Mouse (Mus musculus) left cerebral cortex, postnatal 36 days (tissue): Measurements from ENCODE around the gene Ms4a6c. TPM values are rescaled to one million over a fixed set of nuclear protein-coding genes. Genes with fewer than 3 reads are reported as not detected.
"Not testable (repeated sequence)": the region's sequence is repeated elsewhere in the genome, so short reads cannot be mapped to it uniquely, and the experiment has no call there.

Source experiments
- DNase-seq, 2 experiments: peaks; one replicate each; pipeline ENCODE4 v3.0.0; 2021 to 2022; ENCODE audit warnings: low spot score in 2 of 2, mixed read lengths in 1 of 2
- intact Hi-C: fragments of 180-260 bp; cut with DNase I; formaldehyde crosslinking; loops from one replicate; pipeline ENCODE4 v1.15.1; 2025
- total RNA-seq, 2 experiments: library from RNA; stranded (reverse); gene quantifications; 2 replicates each; pipeline ENCODE4 v1.2.3; 2021

Gene Ms4a6c
- total RNA-seq, 2 experiments from 2014 or later: 1.7 TPM

DNA sequence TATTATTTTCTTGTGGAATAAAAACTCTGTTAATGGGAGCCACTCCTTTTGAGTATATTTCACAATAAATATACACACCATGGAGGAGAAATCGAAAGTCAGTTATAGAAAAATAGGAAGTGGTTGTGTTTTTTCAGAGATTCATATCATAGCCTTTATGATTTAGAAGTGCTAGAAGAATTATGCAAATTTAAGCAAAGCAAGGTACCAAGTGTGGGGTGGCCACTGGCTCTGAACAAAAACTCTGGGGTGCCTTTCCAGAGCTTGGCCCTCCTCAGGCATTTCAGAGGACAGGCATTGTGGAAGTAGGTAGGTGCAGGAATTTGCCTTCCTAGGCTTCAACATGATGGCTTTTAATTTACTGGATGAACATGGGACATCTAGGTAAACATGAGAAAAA is 28.1 kb downstream of the Ms4a6c start:
- intact Hi-C loops, DNase-seq: not testable (repeated sequence)

DNA sequence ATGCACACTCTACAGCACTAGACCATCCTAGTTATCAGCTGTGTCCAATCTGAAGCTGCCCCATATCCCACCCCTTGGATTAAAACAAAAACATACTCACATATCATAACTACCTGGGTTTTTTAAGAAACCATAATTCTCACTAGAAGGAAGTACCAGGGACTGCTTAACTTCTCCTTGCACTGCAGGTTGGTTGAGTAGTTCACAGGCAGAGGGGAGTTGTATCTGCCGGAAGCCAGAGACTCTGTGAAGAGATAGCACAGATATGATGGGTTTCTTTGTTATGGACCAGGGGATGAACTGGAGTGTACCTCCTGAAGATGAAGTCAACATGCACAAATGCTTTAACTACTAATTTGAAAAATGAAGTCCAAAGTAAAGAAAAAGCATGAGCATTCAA is 31.6 kb downstream of the Ms4a6c start:
- no peak for DNase-seq
- intact Hi-C loops: loop anchor here (2.0 kb wide), 1 partner anchor 48 kb away; no protein-coding TSS in a partner anchor

DNA sequence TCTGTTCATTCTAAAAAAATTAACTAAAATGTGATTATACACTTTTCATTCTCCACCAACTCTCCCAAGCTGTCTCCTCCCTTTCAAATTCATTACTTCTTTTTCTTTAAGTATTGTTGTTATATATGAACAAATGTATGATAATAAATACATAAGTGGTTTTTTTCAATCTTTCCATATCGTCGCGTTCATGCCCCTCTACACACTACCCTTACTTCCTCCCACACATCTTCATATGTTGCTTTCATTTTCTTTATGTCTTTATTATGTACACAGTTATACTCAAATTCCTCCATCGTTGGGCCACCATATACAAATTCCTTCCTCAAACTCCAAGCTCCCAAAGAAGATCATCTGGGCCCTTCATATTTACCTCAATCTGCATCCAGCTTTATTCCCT is 32.2 kb downstream of the Ms4a6c start:
- no peak for DNase-seq
- intact Hi-C loops: loop anchor here (2.0 kb wide), 1 partner anchor 47 kb away; no protein-coding TSS in a partner anchor

- no peak for DNase-seq
- intact Hi-C loops: no loop called here
Observed at GRCm38 (mm10) chr19:11504857-11505256, 35.7 kb downstream of the Ms4a6c start.

DNA sequence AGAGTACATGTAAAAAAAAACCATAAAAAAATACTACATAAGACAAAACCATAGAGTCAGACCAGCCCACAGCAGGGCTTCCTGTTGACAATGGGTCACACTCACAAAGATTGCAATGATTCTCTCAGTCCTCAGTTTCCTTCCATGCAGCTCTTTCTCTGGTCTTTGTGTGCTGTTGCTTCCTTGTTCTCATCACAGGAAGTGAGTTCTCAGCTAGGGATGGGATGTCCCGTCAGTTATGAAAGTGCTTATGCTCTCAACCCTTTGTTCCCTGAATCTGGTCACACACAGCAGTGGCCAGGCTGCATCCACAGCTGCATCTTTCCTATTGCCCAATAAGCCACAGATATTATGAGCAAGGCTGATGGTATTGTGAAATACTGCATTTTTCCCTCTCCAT is 44.3 kb downstream of the Ms4a6c start:
- intact Hi-C loops: no loop called here
- no peak for DNase-seq

DNA sequence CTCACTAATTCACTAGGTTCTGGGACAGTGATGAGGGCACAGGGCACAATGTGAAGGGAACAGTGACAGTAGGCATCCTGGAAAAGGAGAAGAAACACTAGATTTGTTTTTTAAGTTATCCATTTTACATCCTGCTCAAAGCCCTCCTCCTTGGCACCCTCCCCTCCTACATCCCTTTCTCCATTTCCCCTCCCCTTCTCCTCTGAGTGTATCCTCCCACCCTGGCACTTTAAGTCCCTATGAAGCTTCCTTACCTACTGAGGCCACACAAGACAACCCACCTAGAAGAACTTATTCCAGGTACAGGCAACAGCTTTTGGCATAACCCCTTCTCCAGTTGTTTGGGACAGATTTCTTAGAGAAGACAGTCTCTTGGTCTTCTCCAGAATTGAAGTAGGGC is 47.1 kb downstream of the Ms4a6c start, which contains the start of gene Ms4a6b:
Ms4a6b (plus strand) TSS at position 267 of the 400 bp plus-strand sequence.
- intact Hi-C loops: no loop called here
- no peak for DNase-seq

DNA sequence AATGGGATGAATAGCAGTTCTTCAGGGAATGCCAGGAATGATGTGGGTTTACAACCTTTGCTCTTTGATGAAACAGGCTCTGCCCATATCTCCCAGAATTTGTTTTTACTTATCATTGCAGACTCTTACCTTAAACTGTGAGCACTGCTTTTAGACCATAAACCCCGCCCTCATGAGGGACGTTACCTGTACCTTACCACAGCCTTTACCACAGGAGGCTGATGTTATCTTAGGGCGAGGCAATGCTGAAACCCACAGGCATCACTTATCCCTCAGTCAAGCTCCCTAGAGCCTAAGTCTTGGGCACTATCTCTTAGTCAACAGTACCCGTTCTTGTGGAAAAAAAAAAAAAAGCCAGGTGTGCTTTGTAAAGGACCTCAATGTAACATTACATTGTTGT is 47.7 kb downstream of the Ms4a6c start:
- no peak for DNase-seq
- intact Hi-C loops: no loop called here

- DNase-seq, intact Hi-C loops: not testable (repeated sequence)
Observed at GRCm38 (mm10) chr19:11517373-11517772, 48.2 kb downstream of the Ms4a6c start.

- intact Hi-C loops, DNase-seq: not testable (repeated sequence)
Observed at GRCm38 (mm10) chr19:11518356-11518755, 49.2 kb downstream of the Ms4a6c start.

DNA sequence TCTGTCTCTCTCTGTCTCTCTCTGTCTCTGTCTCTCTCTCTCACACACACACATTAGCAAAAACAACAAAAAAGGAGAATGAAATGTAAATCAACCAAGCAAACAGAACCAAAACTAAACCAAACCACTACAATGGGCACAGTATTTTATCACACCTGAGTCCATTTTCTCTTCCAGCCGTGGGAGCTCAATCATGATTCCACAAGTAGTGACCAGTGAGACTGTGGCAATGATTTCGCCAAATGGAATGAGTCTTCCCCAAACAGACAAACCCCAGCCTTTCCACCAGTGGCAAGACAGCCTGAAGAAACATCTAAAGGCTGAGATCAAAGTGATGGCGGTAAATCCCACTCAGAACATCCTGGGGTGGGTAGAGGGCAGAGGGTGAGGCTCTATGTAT is 51.0 kb downstream of the Ms4a6c start:
- intact Hi-C loops: no loop called here
- DNase-seq: no peak

Other genes starting within 250 kb of the Ms4a6c start
- not detected for gene Ms4a12, start 236.9 kb upstream of the Ms4a6c start, total RNA-seq
- not detected for gene Ms4a1, start 203.1 kb upstream of the Ms4a6c start, total RNA-seq
- gene Ms4a5, start 185.5 kb upstream of the Ms4a6c start, total RNA-seq: not detected
- under 1 TPM in 1 of 2 experiments, not detected in 1; 0.07 TPM for gene Ms4a14, start 154.9 kb upstream of the Ms4a6c start, total RNA-seq
- 1 to 10 TPM in 1 of 2 experiments, under 1 TPM in 1; 0.47 to 1.2 TPM for gene Ms4a7, start 133.2 kb upstream of the Ms4a6c start, total RNA-seq
- under 1 TPM; 0.94 to 1.00 TPM for gene Ms4a4a, start 93.8 kb upstream of the Ms4a6c start, total RNA-seq
- under 1 TPM in 1 of 2 experiments, not detected in 1; 0.23 TPM for gene Ms4a4c, start 64.6 kb upstream of the Ms4a6c start, total RNA-seq
- gene Ms4a4b, start 25.8 kb upstream of the Ms4a6c start, total RNA-seq: not detected
- gene Gm8369, start 16.6 kb downstream of the Ms4a6c start, total RNA-seq: 1 to 10 TPM in 1 of 2 experiments, under 1 TPM in 1; 0.59 to 1.2 TPM
- gene Ms4a6b, start 47.1 kb downstream of the Ms4a6c start, total RNA-seq: 1 to 10 TPM in 1 of 2 experiments, under 1 TPM in 1; 0.94 to 1.5 TPM
- gene Ms4a4d, start 67.4 kb downstream of the Ms4a6c start, total RNA-seq: not detected
- gene Ms4a6d, start 135.5 kb downstream of the Ms4a6c start, total RNA-seq: 1 to 10 TPM; 1.3 to 1.6 TPM
- gene Ms4a2, start 154.4 kb downstream of the Ms4a6c start, total RNA-seq: not detected
- gene Ms4a3, start 171.5 kb downstream of the Ms4a6c start, total RNA-seq: not detected
- not detected for gene Oosp2, start 191.2 kb downstream of the Ms4a6c start, total RNA-seq
- not detected for gene Oosp1, start 221.8 kb downstream of the Ms4a6c start, total RNA-seq
- not detected for gene Oosp3, start 227.7 kb downstream of the Ms4a6c start, total RNA-seq